ENCODE assay signal across 8 mouse cellular contexts in genomic region chr12:34529165-34529545, GRCm38 (mm10).
DNase-seq lines count a peak whose midpoint lies in the region; ATAC-seq lines count a peak whose summit lies in the region.

No protein-coding gene starts in this region.

- no peaks in the 10 kb centered on the region for H3K27me3 ChIP-seq in kidney, embryonic 16.5 days (ENCODE audit: insufficient read depth, low read length)
- H3K27me3 ChIP-seq in limb, embryonic 13.5 days: no peaks in the 10 kb centered on the region
- H3K27me3 ChIP-seq in liver, embryonic 11.5 days (replicated peaks; ENCODE audit: control insufficient read depth, insufficient read depth, low read length): no peaks in the 10 kb centered on the region

- peak overlapping the region; percentile 74 for H3K27ac ChIP-seq in kidney, embryonic 16.5 days (ENCODE audit: low read length)
- H3K27ac ChIP-seq in limb, embryonic 13.5 days: peak overlapping the region; percentile 34; the same call in 1 of the 2 replicates
- H3K27ac ChIP-seq in liver, embryonic 11.5 days (ENCODE audit: low read depth, low read length): no peak overlapping the region

- peaks cover 10% of the 10 kb centered on the region; the same call in 1 of the 2 replicates for H3K4me1 ChIP-seq in kidney, embryonic 16.5 days (ENCODE audit: insufficient read depth, low read length)
- H3K4me1 ChIP-seq in limb, embryonic 13.5 days: peaks cover 29% of the 10 kb centered on the region
- H3K4me1 ChIP-seq in liver, embryonic 11.5 days (replicated peaks; ENCODE audit: control insufficient read depth, insufficient read depth, low read length): no peaks in the 10 kb centered on the region

- H3K36me3 ChIP-seq in kidney, embryonic 16.5 days (ENCODE audit: insufficient read depth, low read length): no peaks in the 10 kb centered on the region
- no peaks in the 10 kb centered on the region for H3K36me3 ChIP-seq in limb, embryonic 13.5 days
- H3K36me3 ChIP-seq in liver, embryonic 11.5 days (ENCODE audit: control insufficient read depth, insufficient read depth, low read length): no peaks in the 10 kb centered on the region

- WGBS in kidney, embryonic 16.5 days: 20% methylated on average over 3 of the region's 3 CpGs
- 39% methylated on average over 3 of the region's 3 CpGs for WGBS in limb, embryonic 13.5 days
- 46% methylated on average over 3 of the region's 3 CpGs for WGBS in liver, embryonic 11.5 days

- no peak overlapping the region for H3K4me3 ChIP-seq in kidney, embryonic 16.5 days (ENCODE audit: low read length)
- no peak overlapping the region for H3K4me3 ChIP-seq in limb, embryonic 13.5 days
- no peak overlapping the region for H3K4me3 ChIP-seq in liver, embryonic 11.5 days (ENCODE audit: low read depth, low read length)

- no peak overlapping the region for H3K9ac ChIP-seq in kidney, embryonic 16.5 days (replicated peaks; ENCODE audit: low read length)
- no peak overlapping the region for H3K9ac ChIP-seq in limb, embryonic 13.5 days
- no peak overlapping the region for H3K9ac ChIP-seq in liver, embryonic 11.5 days (ENCODE audit: low read depth, low read length)

- H3K4me2 ChIP-seq in kidney, embryonic 16.5 days (replicated peaks; ENCODE audit: low read depth, low read length): peak overlapping the region; percentile 38
- H3K4me2 ChIP-seq in limb, embryonic 13.5 days (replicated peaks): peak overlapping the region; percentile 52
- H3K4me2 ChIP-seq in liver, embryonic 11.5 days: no peak overlapping the region

- intact Hi-C loops in heart, postnatal 10 days (cut with DNase I): loop anchor here (5.0 kb wide), 4 partner anchors 57 to 1628 kb away; partner anchors contain the start of genes Ankmy2 and Bzw2

- no peak for DNase-seq in kidney, postnatal 10 days
- DNase-seq in cerebellum, postnatal 36 days: peak; percentile 15 to 39
- peak; percentile 44 to 50 for DNase-seq in heart, postnatal 10 days
- no peak for DNase-seq in ovary, adult 18-20 months (ENCODE audit: low spot score)
- DNase-seq in natural killer cell, adult 2 months (ENCODE audit: low spot score in 2 of 2): no peak
- DNase-seq in liver, embryonic 11.5 days (ENCODE audit: low spot score): no peak

- H3K9me3 ChIP-seq in kidney, embryonic 16.5 days (ENCODE audit: low read length): no peaks in the 10 kb centered on the region
- H3K9me3 ChIP-seq in limb, embryonic 13.5 days: no peaks in the 10 kb centered on the region
- H3K9me3 ChIP-seq in liver, embryonic 11.5 days (ENCODE audit: control insufficient read depth, low read length): no peaks in the 10 kb centered on the region

- ATAC-seq in kidney, embryonic 16.5 days (ENCODE audit: low FRiP score, low TSS enrichment): no peak; the same call in 1 of the 2 replicates
- ATAC-seq in limb, embryonic 13.5 days (ENCODE audit: low FRiP score, low read depth): no peak
- no peak for ATAC-seq in liver, embryonic 11.5 days (replicated peaks; ENCODE audit: low FRiP score)

Comparison
In these comparisons a context has a peak if more than half of its experiments do, and no peak if none do; other contexts are left out.
1. DNase-seq: peak in cerebellum, postnatal 36 days (2 of 2) and heart, postnatal 10 days (2 of 2); none in kidney, postnatal 10 days (single experiment), ovary, adult 18-20 months (single experiment), natural killer cell, adult 2 months (0 of 2) and liver, embryonic 11.5 days (single experiment).